Mouse (Mus musculus) adrenal gland, adult (tissue): Measurements from ENCODE around the gene Brd7.

Experiments
- DNase-seq, 2 experiments: peaks; one replicate each; pipeline ENCODE4 v3.0.0; 2022 to 2023; ENCODE audit warnings: low spot score in 1 of 2; ENCODE audit not compliant: inconsistent age in 2 of 2

Brd7 gene

DNA sequence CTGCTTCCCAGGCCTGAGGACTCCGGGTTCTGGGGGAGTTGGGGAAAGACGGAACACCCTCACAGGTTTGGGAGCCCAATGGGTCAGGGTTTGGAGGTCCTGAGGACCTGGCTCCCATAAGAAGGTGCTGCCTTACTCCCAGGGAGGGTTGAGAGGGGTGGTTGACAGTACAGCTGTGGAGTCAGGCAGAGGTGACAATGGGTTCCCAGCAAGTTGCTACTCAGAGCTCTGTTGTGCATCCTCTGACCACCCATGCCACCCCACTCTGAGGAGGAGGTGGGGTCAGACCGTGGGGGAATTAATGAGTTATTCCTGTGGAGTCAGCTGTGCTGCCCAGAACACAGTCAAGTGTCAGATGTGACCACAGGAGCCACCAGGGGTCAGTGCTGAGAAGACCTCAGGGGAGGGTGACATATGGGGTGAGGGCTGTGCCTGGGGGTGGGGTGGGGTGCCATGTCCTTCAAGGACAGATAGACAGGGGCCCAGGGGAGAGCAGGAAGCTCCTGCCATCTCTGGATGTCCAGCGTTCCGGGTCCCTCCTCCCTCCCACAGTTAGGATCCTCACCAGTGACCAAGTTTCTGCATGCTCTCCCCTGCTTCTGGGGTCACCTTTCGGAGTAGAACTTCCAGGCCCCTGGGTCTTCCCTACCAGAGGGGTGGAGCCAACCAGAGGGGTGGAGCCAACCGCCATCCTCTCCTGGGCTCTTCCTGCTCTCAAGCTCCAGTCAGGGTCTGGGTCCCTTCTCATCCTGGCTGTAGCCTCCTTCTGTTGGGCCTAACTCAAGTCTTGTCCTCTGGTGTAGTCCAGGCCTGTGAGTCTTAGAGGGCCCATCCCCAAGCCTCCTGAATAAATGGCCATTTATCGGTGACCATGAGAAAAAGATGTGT is 76.3 kb downstream of the Brd7 start:
- DNase-seq = peak in 1 of 2 experiments; percentile 62

DNA sequence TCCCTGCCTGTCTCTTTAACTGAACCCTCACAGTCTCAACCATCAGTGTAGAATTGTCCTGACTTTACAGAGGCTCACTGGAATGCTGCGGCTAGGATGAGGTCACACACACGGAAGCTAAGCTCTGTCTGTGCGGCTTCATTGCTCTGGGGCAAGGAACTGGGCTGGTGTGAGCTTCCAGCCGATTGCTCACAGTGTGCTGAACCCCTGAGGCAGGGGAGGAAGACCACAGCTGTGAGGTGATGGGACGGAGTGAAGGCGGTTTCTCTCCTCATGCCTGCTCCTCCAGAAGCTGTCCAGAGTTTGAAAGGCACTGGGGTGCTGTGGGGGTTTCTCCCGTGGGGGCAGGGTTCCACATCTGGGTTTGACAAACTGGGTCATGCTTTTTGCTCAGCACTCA is 77.3 kb downstream of the Brd7 start:
- no peak for DNase-seq

DNA sequence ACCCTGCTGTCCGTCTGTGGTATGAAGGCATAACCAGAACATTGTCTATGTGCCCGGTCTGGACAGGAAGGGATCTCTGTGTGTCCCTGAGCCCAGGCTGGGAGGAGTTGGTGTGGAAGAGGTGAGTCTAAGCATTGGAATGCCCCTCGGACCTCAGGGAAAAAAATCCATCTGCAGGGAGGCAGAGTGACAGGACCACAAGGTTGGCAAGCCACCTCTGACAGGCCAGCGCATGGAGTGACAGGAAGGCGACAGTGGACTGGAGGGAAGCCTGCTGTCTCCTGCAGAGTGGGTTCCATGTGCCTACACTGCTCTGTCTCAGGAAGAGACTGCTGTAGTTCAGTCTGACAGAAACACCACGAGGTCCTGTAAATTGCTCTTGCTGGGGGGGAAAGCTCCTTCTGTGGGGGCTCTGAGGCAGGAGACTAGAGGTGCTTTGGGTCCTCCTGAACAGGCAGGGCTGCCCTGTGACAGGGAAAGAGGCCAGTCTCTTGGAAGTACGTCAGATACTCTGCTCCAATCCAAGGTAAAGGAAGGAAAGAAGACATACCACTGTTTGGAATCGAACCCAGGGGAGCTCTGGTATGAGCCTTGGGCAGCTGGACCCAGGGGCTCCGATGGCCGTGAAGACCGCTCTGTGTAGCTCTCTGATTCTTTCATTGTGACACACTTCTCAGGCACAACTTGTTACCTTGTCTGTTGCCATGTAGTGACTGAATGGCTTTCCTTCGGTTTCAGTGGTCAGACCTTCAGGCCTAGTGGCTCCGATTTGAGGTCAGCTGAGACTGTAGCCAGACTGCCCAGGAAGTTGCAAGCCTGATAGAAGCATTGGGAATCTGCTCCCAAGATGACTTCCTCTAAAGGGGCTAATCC is 78.5 kb downstream of the Brd7 start:
- DNase-seq = peak; percentile 66 to 76

DNA sequence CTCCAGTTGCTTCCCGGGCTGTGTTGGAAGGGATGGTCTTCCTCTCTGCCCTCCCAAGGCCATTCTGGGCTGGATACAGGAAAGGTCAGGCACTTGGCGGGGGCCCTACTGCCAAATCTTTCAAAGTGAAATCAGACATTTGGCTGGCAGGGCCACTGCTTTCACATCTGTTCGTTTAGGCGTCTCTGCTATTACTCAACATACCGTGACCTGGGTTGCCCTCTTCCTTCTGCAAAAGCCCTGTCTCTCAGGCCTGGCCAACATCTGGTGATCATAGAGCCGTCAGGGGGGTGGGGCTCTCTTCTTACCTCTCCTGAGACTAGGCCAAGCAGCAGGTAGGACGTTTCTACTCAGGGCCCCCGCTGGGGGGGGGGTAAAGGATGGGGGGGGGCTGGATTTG is 79.3 kb downstream of the Brd7 start:
- peak; percentile 92 to 96 for DNase-seq
